In genomic region chr16:58675256-58675655, GRCm38 (mm10) we compare ENCODE assay signal across 20 mouse cellular contexts. TPM values are rescaled to one million over a fixed set of nuclear protein-coding genes. Genes with fewer than 3 reads are reported as not detected.
DNase-seq lines count a peak whose midpoint lies in the region; ATAC-seq and TF ChIP-seq lines count a peak whose summit lies in the region.
"Had no signal": no experiment of that assay in that cellular context is flagged by ENCODE, and none has a peak within 500 bp of the region (broad histone marks: within the 10 kb centered on the region; RNA-seq: fewer than 3 reads in every experiment).

No protein-coding gene starts in this region.

- no peak for TF ChIP-seq POLR2A in kidney, adult 2 months (IDR thresholded peaks at IDR 0.05; ENCODE audit: low read depth, low read length)

- ATAC-seq in kidney, embryonic 15.5 days (replicated peaks; ENCODE audit: low FRiP score), result no peak
- no peak for ATAC-seq in liver, embryonic 16.5 days (ENCODE audit: low read depth)
- no peak for ATAC-seq in forebrain, embryonic 14.5 days
- ATAC-seq: CD4-positive, CD25-positive, alpha-beta regulatory T cell, adult 4 months had no signal

- no peaks in the 10 kb centered on the region for H3K27me3 ChIP-seq in kidney, embryonic 15.5 days
- no peaks in the 10 kb centered on the region for H3K27me3 ChIP-seq in kidney, adult 2 months (replicated peaks; ENCODE audit: control insufficient read depth, insufficient read depth, low read length)
- no peaks in the 10 kb centered on the region for H3K27me3 ChIP-seq in liver, embryonic 16.5 days (ENCODE audit: control insufficient read depth, insufficient read depth, low read depth, low read length)
- H3K27me3 ChIP-seq in forebrain, embryonic 14.5 days (replicated peaks; ENCODE audit: control insufficient read depth, insufficient read depth, low read length), result no peaks in the 10 kb centered on the region
- H3K27me3 ChIP-seq: neural tube, embryonic 13.5 days had no signal

- H3K27ac ChIP-seq in kidney, embryonic 15.5 days, result no peak overlapping the region
- H3K27ac ChIP-seq in kidney, adult 2 months (ENCODE audit: insufficient read depth, low read depth, low read length), result no peak overlapping the region
- peak overlapping the region; percentile 88 for H3K27ac ChIP-seq in layer of hippocampus, adult 2 months
- peak overlapping the region; percentile 77 for H3K27ac ChIP-seq in liver, embryonic 16.5 days (ENCODE audit: low read length)
- H3K27ac ChIP-seq in forebrain, embryonic 14.5 days (ENCODE audit: low read depth, low read length), result no peak overlapping the region
- H3K27ac ChIP-seq: limb, embryonic 10.5 days; neural tube, embryonic 13.5 days had no signal

- WGBS in kidney, embryonic 15.5 days, result 91% methylated on average over 13 of the region's 13 CpGs
- WGBS in kidney, adult 2 months, result 65% methylated on average over 13 of the region's 13 CpGs
- 89% methylated on average over 13 of the region's 13 CpGs for WGBS in liver, embryonic 16.5 days (ENCODE audit: insufficient replicate concordance)
- 95% methylated on average over 13 of the region's 13 CpGs for WGBS in forebrain, embryonic 14.5 days

- no peak overlapping the region for H3K4me2 ChIP-seq in kidney, embryonic 15.5 days
- peak overlapping the region; percentile 65 for H3K4me2 ChIP-seq in liver, embryonic 16.5 days (ENCODE audit: low read depth, low read length)
- no peak overlapping the region for H3K4me2 ChIP-seq in forebrain, embryonic 14.5 days (ENCODE audit: low read length)
- H3K4me2 ChIP-seq: neural tube, embryonic 13.5 days had no signal

- H3K4me1 ChIP-seq in kidney, embryonic 15.5 days, result peaks cover 13% of the 10 kb centered on the region; the same call in 1 of the 2 replicates
- peaks cover 4% of the 10 kb centered on the region; the same call in 1 of the 2 replicates for H3K4me1 ChIP-seq in kidney, adult 2 months (ENCODE audit: control insufficient read depth, insufficient read depth, low read length)
- H3K4me1 ChIP-seq in liver, embryonic 16.5 days (ENCODE audit: control insufficient read depth, low read depth, low read length), result peaks cover 45% of the 10 kb centered on the region
- no peaks in the 10 kb centered on the region for H3K4me1 ChIP-seq in forebrain, embryonic 14.5 days (ENCODE audit: control insufficient read depth, insufficient read depth, low read length)

- H3K9me3 ChIP-seq in kidney, embryonic 15.5 days (replicated peaks), result no peaks in the 10 kb centered on the region
- no peaks in the 10 kb centered on the region for H3K9me3 ChIP-seq in liver, embryonic 16.5 days (replicated peaks; ENCODE audit: control insufficient read depth, low read length)
- H3K9me3 ChIP-seq in forebrain, embryonic 14.5 days (replicated peaks; ENCODE audit: control insufficient read depth, low read length), result no peaks in the 10 kb centered on the region
- H3K9me3 ChIP-seq: limb, embryonic 10.5 days; neural tube, embryonic 13.5 days had no signal

- peak; percentile 46 for DNase-seq in kidney, adult 11 months
- DNase-seq in kidney, adult 2 months, result peak; percentile 84
- DNase-seq in layer of hippocampus, adult 2 months (ENCODE audit: low spot score in 2 of 2), result peak; percentile 84 to 88
- DNase-seq in forebrain, embryonic 14.5 days (ENCODE audit: low spot score), result no peak
- no peak for DNase-seq in right cerebral cortex, postnatal 14 days
- DNase-seq: adrenal gland, adult 8-10 months; cerebellum, adult 11 months; gastrocnemius, postnatal 14 days; lung, postnatal 10 days; midbrain, embryonic 14.5 days; right cerebral cortex, postnatal 25 days; thymus, postnatal 36 days had no signal

- H3K9ac ChIP-seq in kidney, embryonic 15.5 days, result no peak overlapping the region
- peak overlapping the region; percentile 100 for H3K9ac ChIP-seq in liver, embryonic 16.5 days (ENCODE audit: low read depth, low read length)
- H3K9ac ChIP-seq in forebrain, embryonic 14.5 days (ENCODE audit: low read length), result no peak overlapping the region
- H3K9ac ChIP-seq: neural tube, embryonic 13.5 days had no signal

- H3K36me3 ChIP-seq in kidney, embryonic 15.5 days, result peaks cover 50% of the 10 kb centered on the region
- peaks cover 2% of the 10 kb centered on the region; the same call in 1 of the 2 replicates for H3K36me3 ChIP-seq in kidney, adult 2 months (ENCODE audit: control insufficient read depth, insufficient read depth, low read length)
- H3K36me3 ChIP-seq in liver, embryonic 16.5 days (ENCODE audit: control insufficient read depth, insufficient read depth), result peaks cover 65% of the 10 kb centered on the region
- peaks cover 28% of the 10 kb centered on the region for H3K36me3 ChIP-seq in forebrain, embryonic 14.5 days (ENCODE audit: control insufficient read depth, insufficient read depth, low read length)

- H3K4me3 ChIP-seq in kidney, embryonic 15.5 days (replicated peaks), result no peak overlapping the region
- H3K4me3 ChIP-seq in kidney, adult 2 months (ENCODE audit: insufficient read depth, low read depth, low read length), result no peak overlapping the region
- H3K4me3 ChIP-seq in layer of hippocampus, adult 2 months, result no peak overlapping the region; the same call in 1 of the 2 replicates
- H3K4me3 ChIP-seq in liver, embryonic 16.5 days (ENCODE audit: low read depth, low read length), result peak overlapping the region; percentile 97
- no peak overlapping the region for H3K4me3 ChIP-seq in forebrain, embryonic 14.5 days (ENCODE audit: low read depth, low read length)
- H3K4me3 ChIP-seq: limb, embryonic 10.5 days; neural tube, embryonic 13.5 days had no signal

- no peak for TF ChIP-seq CTCF in kidney, adult 2 months (conservative IDR thresholded peaks at IDR 0.05; ENCODE audit: insufficient read depth, insufficient read length, low read depth, low read length)
- no peak for TF ChIP-seq CTCF in layer of hippocampus, adult 2 months (conservative IDR thresholded peaks at IDR 0.05)

RNA-seq across cellular contexts. Expression of gene Cpox, which starts 5.2 kb away (rescaled TPM):
- 38.0 and 39.1 TPM in 2 replicates for polyA plus RNA-seq in kidney, embryonic 15.5 days (2015; fragmentation: Nextera tagmentation; extraction: Ambion mirVana)
- 27.7 and 29.8 TPM in 2 replicates for polyA plus RNA-seq in kidney, adult 2 months (2012; rRNA removed)
- 10 to 100 TPM; 48.8 to 58.6 TPM for total RNA-seq in layer of hippocampus, adult 2 months (2021)
- polyA plus RNA-seq in liver, embryonic 16.5 days (2015; fragmentation: Nextera tagmentation; extraction: Ambion mirVana), result 356 and 399 TPM in 2 replicates
- polyA plus RNA-seq in forebrain, embryonic 14.5 days (2014; fragmentation: Nextera tagmentation; extraction: Ambion mirVana), result 8.9 and 9.1 TPM in 2 replicates

RNA-seq across cellular contexts. Expression of gene E330017A01Rik, which starts 36.7 kb away (rescaled TPM):
- polyA plus RNA-seq in kidney, embryonic 15.5 days (2015; fragmentation: Nextera tagmentation; extraction: Ambion mirVana), result not detected in 2 replicates
- polyA plus RNA-seq in kidney, adult 2 months (2012; rRNA removed), result not detected in 2 replicates
- not detected for total RNA-seq in layer of hippocampus, adult 2 months (2021)
- not detected in 2 replicates for polyA plus RNA-seq in liver, embryonic 16.5 days (2015; fragmentation: Nextera tagmentation; extraction: Ambion mirVana)
- not detected in 2 replicates for polyA plus RNA-seq in forebrain, embryonic 14.5 days (2014; fragmentation: Nextera tagmentation; extraction: Ambion mirVana)
- total RNA-seq: adrenal gland, adult 8-10 months; gastrocnemius, postnatal 14 days had no signal
- polyA plus RNA-seq: CD4-positive, CD25-positive, alpha-beta regulatory T cell, adult 4 months; heart, postnatal 0 days; intestine, embryonic 14.5 days; limb, embryonic 10.5 days; midbrain, embryonic 14.5 days; stomach, embryonic 14.5 days had no signal

RNA-seq across cellular contexts. Expression of gene Gpr15, which starts 43.6 kb away (rescaled TPM):
- polyA plus RNA-seq in kidney, embryonic 15.5 days (2015; fragmentation: Nextera tagmentation; extraction: Ambion mirVana), result not detected in 2 replicates
- polyA plus RNA-seq in kidney, adult 2 months (2012; rRNA removed), result 0.08 and 0.09 TPM in 2 replicates
- not detected for total RNA-seq in layer of hippocampus, adult 2 months (2021)
- not detected in 2 replicates for polyA plus RNA-seq in liver, embryonic 16.5 days (2015; fragmentation: Nextera tagmentation; extraction: Ambion mirVana)
- not detected in 2 replicates for polyA plus RNA-seq in forebrain, embryonic 14.5 days (2014; fragmentation: Nextera tagmentation; extraction: Ambion mirVana)
- total RNA-seq: adrenal gland, adult 8-10 months; gastrocnemius, postnatal 14 days had no signal
- polyA plus RNA-seq: intestine, embryonic 14.5 days; limb, embryonic 10.5 days; neural tube, embryonic 13.5 days; stomach, embryonic 14.5 days had no signal

RNA-seq across cellular contexts. Expression of gene Cldnd1, which starts 52.5 kb away (rescaled TPM):
- 108 and 111 TPM in 2 replicates for polyA plus RNA-seq in kidney, embryonic 15.5 days (2015; fragmentation: Nextera tagmentation; extraction: Ambion mirVana)
- polyA plus RNA-seq in kidney, adult 2 months (2012; rRNA removed), result 45.0 and 47.0 TPM in 2 replicates
- 10 to 100 TPM; 86.0 to 92.5 TPM for total RNA-seq in layer of hippocampus, adult 2 months (2021)
- polyA plus RNA-seq in liver, embryonic 16.5 days (2015; fragmentation: Nextera tagmentation; extraction: Ambion mirVana), result 23.8 and 24.2 TPM in 2 replicates
- 134 and 145 TPM in 2 replicates for polyA plus RNA-seq in forebrain, embryonic 14.5 days (2014; fragmentation: Nextera tagmentation; extraction: Ambion mirVana)

RNA-seq across cellular contexts. Expression of gene Gm813, which starts 58.5 kb away (rescaled TPM):
- not detected in 2 replicates for polyA plus RNA-seq in kidney, embryonic 15.5 days (2015; fragmentation: Nextera tagmentation; extraction: Ambion mirVana)
- polyA plus RNA-seq in kidney, adult 2 months (2012; rRNA removed), result not detected in 2 replicates
- not detected for total RNA-seq in layer of hippocampus, adult 2 months (2021)
- polyA plus RNA-seq in liver, embryonic 16.5 days (2015; fragmentation: Nextera tagmentation; extraction: Ambion mirVana), result not detected in 2 replicates
- not detected in 2 replicates for polyA plus RNA-seq in forebrain, embryonic 14.5 days (2014; fragmentation: Nextera tagmentation; extraction: Ambion mirVana)
- total RNA-seq: adrenal gland, adult 8-10 months; gastrocnemius, postnatal 14 days had no signal
- polyA plus RNA-seq: CD4-positive, CD25-positive, alpha-beta regulatory T cell, adult 4 months; heart, postnatal 0 days; intestine, embryonic 14.5 days; limb, embryonic 10.5 days; midbrain, embryonic 14.5 days; neural tube, embryonic 13.5 days; stomach, embryonic 14.5 days had no signal

Comparison
In these comparisons a context has a peak if more than half of its experiments do, and no peak if none do; other contexts are left out.
1. DNase-seq: peak in kidney, adult 11 months (single experiment), kidney, adult 2 months (single experiment) and layer of hippocampus, adult 2 months (2 of 2); none in forebrain, embryonic 14.5 days (single experiment) and right cerebral cortex, postnatal 14 days (single experiment).
2. H3K27ac ChIP-seq: peak in layer of hippocampus, adult 2 months (single experiment) and liver, embryonic 16.5 days (single experiment); none in kidney, embryonic 15.5 days (single experiment), kidney, adult 2 months (single experiment) and forebrain, embryonic 14.5 days (single experiment).